Mouse (Mus musculus) lung, postnatal 14 days (tissue): ENCODE data around the gene Tanc1.
A peak's percentile ranks its signal among the peaks of the same experiment; 100 is the strongest.

ENCODE experiments used
- DNase-seq: peaks from one replicate; pipeline ENCODE4 v3.0.0; 2021

Tanc1 gene

DNA sequence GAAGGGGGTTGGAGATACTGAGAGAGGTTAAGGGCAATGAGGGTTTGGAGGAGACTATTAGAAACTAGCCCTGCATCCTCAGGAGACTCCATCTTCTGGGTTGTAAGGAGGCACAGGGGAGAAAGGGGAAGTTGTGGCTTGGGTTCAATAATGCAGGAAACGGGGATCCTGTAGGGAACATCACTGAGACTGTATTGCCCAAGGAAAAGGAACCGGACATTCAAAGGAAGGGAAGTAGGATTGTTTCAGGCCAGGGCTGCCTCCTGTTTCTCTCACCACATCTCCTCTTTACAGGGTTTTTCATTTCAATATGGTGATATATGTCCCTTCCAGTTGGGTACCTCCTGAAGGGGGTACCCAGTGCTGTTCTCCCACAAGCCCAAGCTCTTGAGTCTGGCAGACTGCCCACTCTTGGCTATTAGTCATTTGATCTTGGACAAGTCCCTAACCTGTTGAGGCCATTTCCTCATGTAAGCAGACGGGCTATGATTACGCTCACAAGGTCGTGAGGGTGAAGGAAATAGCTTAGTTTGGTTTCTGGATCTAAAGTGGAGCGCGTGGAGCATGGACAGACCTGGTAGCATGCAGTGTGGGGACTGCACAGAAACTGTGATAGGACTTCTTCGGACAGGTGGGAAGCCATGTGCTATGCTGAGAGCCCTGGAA, 191.0 kb downstream of the Tanc1 start:
- DNase-seq: no peak

DNA sequence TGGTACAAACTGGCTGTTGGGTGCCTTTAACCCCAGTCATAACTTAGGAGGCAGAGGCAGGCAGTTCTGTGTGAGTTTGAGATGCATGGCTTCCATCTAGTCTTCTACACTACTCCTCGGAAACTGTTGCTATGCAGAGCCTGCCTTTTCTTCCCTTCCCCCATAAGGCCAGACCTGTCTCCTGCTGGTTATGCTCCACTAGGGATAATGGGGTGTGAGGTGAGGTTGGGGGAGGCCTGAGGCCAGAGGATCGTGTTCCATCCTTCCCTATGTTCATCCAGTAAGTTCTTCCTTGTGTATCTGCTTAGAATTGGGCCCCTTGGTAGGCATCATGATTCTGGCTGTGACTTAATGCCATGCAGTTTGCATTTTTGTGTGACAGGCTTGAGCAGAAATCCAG, 193.8 kb downstream of the Tanc1 start:
- DNase-seq: no peak

DNA sequence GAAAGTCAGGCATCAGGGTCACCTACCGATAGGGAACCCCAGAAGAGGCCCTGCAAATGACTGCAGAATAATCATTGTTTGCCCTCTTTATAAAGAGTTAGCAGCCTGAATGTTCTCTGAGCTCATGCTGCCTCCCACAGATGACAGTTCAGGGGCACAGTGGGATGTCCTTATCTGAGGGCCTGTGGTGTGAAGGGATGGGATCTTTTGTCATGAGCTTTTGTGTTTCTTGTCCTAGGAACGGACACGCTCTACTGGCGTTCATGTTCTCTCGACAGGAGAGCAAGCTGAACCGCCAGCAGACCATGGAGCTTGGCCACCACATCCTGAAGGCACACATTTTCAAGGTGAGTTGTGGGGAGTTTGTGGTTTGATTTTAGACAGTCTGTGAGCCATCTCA, 194.2 kb downstream of the Tanc1 start:
- DNase-seq: no peak

DNA sequence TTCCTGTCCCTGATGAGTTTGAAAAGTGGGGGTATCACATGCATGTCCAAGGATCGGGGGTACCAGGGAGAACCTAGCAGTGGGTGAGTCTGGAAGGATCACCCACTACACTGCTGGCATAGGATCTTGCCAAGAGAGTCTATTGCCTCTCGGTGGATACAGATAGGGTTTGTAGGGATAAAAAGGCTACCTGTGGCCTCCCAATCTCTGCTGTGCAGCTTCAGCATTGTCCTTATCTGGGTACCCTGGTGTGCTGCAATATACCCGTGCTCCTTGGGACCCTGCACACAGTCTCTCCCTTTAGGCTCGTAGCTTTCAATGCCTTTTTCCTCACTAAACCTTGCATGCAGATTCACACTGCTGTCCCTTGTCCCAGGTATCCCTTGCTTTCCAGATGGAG, 196.8 kb downstream of the Tanc1 start:
- no peak for DNase-seq

DNA sequence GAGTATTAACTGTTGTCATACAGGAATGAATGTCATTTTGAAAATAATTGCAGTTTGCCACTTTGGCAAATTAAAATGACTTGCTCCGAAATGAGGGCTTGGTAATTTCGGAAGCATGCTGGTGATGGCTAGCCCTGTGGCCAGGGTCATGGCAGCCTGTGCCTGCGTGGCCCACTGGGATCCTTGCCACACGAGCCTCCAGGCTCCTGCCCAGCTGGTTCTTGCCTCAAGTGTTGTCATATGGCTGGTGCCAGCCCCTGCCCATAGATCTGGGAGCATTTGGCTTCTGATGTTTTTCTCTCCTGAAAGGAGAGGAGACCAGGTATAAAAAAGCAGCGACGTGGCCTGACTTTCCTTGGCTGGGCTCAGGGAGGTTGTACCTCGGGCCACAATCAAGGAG, 198.2 kb downstream of the Tanc1 start:
- no peak for DNase-seq

DNA sequence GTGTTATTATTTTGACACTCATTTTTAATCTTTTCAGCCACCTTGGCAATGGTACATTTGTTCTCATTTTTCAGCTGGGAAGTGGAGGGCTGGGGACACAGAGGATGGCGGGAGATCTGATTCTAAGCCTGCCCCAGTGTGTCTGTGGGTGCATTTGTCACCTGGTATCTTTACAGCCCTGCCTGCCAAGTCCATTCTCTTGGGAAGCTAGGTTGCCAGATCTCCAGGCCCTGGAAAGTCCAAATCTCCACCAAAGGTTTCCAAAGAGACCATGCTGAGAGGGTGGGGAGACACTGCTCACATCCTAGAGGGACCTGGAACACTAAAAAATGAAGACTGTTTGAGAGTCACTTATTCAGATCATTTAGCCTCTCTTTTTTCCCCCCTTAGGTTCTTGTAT, 199.4 kb downstream of the Tanc1 start:
- no peak for DNase-seq

DNA sequence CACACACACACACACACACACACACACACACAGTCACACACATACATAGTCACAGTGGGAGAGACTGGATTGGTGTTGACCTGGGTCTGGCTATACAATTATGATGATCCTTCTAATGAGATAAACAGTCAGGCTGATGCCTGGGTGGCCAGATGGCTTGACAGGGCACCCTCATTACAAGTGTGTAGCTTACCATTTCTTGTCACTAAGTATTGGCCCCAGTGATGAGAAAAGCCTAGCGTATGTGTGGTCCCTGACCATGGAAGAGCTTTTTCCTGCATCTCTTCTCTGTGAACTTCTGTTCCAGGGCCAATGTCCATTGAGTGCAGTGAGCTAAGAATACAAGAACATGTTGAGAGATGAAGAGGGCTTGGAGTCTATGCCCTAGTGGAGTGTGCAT, 200.8 kb downstream of the Tanc1 start:
- DNase-seq: no peak

DNA sequence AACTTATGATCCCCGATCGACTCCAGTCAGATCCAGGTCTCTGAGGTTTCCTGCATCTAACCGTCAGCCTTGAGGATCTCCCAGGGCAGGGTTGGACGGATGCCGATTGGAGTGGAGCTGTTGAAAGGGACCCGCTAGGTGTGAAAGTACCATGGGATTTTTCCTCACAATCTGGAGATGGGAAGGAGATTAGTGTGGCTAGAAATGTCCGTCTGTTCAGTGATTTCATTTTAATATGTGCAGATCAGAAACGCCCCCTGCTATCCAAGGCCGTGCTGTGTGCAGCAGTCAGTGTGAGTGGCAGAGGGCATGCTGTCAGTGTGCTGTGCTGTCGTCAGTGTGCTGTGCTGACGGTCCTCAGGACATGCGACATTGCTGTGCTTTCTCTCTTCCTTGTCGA, 201.6 kb downstream of the Tanc1 start:
- no peak for DNase-seq

DNA sequence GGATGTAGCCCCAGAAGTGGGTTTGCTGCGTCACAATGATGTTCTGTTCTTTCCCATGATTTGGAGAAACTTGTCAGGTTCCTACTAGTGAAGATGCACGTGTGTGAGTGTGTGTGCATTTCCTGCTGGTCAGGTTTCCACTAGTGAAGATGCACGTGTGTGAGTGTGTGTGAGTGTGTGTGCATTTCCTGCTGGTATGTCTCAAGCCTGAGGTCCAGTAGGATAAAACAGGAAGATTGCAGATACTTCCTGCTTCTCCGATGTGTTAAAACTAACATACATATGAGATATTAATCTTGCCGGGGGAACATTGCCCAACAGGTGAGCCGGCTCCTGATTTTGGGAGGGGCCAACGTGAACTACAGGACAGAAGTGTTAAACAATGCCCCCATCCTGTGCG, 203.2 kb downstream of the Tanc1 start:
- no peak for DNase-seq

DNA sequence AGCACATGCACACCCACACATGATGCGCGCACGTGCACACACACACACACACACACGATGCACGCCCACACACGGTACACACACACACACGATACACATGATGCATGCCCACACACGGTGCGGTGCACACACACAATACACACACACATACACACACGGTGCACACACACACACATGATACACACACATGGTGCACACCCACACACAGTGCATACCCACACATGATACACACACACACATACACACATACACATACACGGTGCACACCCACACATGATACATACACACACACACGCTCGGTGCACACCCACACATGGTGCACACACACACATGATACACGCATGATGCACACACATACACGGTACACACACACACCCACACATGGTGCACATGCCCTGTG, 206.8 kb downstream of the Tanc1 start:
- DNase-seq: no peak

DNA sequence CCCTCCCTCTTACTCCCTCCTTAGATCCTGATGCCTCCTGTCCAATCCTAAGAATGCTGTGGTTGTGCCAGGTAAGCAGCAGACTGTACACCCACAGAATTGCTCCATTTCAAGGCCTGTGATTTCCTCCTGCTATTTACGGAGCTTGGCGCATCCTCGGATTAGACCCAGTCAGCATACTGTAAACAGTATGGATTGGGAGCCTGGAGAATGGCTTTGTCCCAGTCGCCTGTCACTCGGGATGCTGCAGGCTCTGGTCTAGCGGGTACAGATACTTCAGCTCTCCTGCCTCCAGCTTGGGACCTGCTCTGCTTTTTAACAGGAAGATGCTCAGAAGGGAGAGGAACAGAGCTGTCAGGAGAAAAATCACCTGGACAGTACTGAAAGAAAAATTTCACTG, 207.6 kb downstream of the Tanc1 start:
- DNase-seq: no peak

DNA sequence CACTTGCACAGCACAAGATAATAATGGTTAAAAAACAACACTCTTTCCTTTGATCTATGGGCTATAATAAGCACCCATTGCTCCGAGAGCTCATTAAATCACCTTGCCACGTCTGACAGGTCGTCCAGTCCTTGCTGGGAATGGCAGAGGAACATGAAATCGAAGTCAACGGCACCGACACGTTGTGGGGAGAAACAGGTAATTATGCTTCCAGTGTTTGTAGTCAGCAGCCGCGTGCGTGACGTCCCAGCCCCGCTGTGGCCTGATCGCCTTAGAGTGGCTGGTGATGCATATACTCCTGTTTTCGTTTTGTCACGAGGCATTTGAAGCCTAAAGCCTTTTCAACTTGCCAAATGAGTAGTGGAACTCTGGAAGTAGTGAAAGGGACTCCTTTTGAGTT, 208.2 kb downstream of the Tanc1 start:
- DNase-seq: no peak

DNA sequence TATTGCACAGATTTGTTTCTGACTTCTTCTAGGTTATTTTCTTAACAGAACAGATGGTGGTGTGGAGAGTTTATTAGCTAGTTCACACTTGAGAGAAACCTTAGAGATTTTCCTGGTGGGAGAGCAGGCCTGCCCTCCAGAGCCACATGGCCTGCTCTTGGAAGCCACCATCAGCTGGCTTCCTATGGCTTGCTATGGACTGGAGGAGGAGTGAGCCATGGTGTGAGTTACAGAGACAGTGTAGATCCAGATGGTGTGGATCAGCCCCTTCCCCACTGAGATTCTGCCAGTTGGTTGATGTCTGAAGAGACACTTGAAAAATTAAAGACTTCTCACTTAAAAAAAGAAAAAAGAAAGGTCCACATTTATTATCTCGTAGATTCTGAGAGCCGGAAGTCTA, 209.2 kb downstream of the Tanc1 start:
- no peak for DNase-seq

DNA sequence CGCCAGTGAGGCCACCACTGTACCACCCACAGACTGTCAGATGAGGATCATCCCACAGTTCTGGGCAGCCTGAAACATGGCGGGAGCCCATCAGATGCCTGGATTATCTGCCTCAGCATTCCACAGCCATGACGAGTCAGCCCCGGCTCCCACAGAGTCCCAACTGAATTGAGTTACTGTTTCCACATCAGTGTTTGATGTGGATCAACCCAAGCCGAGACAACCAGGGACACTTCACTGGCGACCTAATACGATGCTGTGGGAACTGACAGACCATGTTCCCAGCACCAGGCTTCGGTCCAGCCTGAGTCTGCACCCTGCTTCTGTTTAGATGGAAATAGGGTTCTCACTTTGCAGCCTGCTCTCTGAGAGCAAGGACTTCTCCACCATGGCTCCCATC, 212.4 kb downstream of the Tanc1 start:
- peak; percentile 48 for DNase-seq

DNA sequence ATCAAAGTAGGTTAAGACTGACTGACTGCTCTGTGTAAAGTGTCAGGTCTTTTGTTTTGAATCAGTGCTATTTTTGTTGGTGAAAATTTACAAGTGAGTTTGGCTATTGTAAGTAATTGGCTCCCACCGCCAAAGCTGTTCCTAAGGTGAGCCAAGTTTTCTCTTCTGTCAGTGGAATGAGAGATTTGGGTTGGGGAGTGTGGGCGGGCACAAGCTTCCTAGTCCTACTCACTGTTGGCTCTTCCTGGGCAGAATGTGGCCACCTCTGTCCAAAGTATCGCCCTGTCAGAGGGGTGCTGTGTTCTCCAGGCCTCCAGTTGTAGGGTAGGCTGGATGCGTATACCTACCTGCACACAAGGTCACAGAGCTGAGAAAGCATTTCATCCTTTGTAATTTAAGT, 213.5 kb downstream of the Tanc1 start:
- no peak for DNase-seq

DNA sequence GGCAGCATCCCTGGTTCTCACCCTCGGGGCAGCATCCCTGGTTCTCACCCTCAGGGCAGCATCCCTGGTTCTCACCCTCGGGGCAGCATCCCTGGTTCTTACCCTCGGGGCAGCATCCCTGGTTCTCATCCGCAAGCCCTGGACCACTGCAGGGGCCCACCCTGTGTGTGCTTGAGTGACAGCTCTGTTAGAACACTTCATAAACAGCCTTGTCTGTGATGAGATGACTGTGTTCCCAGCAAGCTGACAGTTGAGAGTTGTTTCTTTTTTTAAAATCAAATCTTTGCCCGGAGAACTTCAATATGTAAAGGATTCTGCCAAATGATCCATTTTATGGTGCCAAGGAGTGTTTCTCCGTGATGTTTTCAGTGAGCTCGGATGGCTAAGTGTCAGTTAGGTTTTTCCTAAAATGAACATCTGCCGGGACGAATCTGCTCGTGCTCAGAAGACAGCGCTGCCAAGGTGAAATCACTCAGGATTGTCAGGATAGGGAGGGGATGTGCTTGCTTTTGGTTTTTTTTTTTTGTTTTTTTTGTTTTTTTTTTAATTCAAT, 216.3 kb downstream of the Tanc1 start:
- DNase-seq: no peak

DNA sequence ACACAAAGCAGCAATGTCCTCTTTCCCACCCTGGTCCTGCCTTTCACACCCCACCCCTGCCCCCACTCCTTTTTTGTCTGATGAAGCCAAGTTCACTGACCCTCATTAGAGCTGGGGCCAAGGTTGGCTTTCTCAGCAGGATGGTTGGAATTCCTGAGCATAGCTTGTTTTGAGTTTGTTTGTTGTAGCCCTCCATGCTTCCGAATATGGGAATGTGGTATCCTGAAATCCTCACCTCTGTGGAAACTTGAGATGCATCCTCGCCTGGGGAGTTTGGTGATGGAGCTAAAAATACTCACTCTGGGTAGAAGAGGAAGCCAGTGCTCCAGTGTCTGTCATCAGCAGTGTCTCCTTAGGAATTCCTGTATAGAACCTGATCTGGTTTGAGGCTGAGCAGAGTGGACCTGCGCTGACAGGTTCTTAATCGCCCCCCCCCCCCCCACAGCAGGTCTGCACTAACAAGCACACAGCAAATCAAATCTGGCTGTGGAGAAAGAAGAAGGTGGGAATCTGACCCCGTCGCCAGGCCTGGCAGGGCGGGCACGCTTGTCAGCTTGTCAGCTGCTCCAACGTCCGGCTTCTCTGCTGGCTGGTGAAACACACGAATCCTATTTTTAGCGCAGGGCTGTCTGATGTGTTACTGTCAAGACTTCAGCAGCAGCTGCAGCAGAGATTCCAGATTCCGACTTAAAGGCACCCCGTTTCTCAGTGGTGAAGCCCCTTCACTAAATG, 217.1 kb downstream of the Tanc1 start:
- peak; percentile 71 for DNase-seq

DNA sequence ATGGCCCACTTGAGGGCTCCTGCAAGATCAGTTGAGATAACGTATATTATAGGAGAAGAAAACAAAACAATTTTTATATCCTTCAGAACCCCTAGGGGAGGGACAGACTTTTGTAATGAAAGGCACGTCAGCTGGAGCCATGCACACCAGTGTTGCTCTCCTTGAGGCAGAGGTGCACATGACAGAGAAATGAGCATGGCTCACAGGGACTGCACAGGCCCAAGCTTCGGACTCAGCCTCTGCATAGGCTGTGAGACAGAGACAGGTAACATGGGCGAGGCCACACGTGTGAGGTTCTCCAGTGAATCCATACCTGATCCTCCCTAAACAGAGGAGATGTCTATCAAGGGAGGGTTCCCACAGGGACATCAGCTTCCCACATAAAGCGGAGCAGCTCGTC, 217.9 kb downstream of the Tanc1 start:
- no peak for DNase-seq

DNA sequence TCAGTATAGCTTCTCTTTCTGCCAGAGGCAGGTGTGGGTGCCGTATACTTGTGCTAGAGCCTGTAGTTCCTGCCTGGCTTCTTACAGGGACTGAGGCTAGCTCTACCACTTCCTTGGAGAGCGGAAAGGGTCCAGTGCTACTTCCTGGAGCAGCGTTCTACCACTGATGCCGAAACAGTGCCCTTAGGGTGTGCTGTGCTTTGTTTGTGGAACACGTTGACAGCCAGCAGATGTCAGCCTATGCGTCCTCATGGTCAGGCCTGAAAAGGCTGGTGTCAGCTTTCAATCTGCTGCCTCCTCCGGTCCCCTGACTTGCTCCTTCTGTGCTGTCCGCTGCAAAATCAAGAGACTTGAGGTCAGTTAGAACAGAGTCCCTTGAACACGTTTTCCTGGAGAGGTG, 218.3 kb downstream of the Tanc1 start:
- DNase-seq: peak; percentile 54

DNA sequence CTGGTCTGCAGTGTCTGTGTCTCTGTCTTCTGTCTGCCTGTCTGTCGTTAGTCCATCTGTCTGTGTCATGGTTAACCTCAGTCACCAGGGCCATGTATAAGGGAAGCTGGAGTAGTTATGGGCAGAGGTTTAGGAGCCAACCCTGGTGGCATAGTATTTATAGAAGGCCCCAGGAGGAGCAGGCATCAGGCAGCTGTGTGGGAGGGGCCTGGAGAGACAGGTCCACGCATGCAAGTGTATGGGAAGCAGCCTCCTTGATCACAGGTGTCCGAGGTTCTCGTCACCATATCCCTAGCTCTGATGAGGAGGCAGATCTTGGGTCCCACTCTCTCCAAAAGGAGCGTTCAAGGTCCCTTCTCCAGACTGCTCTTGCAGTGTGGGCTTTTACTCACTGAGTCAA, 219.1 kb downstream of the Tanc1 start:
- no peak for DNase-seq

DNA sequence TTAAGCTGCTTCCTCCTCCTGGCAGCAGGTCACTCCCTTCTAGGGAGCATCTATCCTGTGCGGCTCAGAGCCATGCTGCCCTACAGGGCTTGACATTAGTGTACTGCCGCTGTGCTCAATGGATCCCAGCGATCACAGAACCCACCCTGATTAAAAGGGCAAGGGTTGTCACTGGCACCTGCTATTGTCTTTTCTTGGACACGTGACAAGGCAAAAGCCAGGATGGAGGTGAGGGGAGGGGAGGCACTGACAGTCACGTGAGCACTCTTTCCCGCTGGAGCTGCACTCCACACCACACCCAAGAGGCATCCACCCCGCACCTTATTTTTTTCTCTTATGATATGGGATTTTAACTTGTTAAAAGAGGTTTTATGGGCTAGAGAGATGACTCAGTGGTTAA, 220.0 kb downstream of the Tanc1 start:
- DNase-seq: no peak

DNA sequence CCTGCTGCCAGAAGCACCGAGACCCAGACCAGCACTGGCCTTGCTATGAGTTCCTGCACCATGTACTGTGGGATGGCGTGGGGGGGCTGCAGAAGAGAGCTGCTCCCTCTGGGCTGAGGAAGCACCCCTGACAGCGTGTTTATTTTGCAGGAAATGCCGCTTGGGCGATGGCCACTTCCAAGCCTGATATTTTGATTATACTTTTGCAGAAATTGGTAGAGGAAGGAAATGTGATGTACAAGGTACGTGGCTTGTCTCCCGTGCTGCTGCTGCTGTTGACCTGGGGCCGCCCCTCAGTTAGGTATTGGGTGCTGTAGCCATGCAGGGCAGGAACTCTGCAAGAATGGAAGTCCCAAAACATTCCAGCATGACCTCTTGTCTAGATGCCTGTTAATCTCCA, 227.0 kb downstream of the Tanc1 start:
- DNase-seq: peak; percentile 55

DNA sequence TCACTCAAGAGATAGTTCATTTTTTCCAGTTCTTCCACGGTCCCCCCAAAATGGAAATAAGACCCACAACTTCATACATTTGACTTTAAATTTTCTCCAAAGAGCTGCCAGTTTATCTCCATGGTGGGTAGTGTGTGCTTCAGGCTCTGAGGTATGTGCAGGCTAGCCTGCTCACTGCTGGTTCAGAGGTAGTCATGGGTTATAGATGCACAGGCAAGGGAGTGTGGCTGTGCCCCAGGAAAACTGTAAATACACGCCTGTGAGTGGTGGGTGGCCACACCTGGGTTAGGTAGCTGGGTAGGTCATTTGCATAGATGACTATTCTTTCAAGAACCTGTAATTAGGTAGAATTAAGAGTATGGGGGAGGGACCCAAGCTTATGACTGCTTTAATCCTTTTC, 227.9 kb downstream of the Tanc1 start:
- DNase-seq: no peak

DNA sequence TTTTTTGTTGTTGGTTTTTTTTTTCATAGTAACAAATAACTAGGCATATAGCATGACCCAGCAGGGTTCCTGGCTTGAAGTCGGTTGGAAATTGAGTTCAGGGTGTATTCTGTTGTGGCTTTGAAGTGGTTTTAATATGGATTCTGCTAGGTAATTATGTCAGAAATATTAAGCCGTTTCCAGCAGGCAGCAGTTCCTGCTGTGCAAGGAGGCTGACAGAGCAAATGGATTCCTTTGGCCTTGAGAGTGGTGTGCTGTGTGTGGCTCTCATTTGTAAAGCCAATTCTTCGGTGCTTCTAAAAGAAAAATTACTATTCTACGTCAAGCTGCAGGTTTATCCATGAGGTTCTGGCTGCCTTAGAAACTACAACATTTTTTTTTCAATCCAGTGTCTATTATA, 228.3 kb downstream of the Tanc1 start:
- no peak for DNase-seq
